Mouse (Mus musculus) liver, embryonic 14.5 days (tissue): ENCODE measurements at regions not wholly inside any gene's neighbourhood (a gene's known extent, or its start where the extent isn't known, plus 50 kb on each side); places are given as distances from the start of the nearest gene placed in this dataset.

Source experiments
- ATAC-seq: fragments of 200-750 bp; cut with Nextera tagmentation; 2 replicates; pipeline ENCODE4 v1.8.0; 2017; ENCODE audit warnings: moderate number of reproducible peaks, mild to moderate bottlenecking, moderate library complexity; ENCODE audit not compliant: insufficient read depth
- DNase-seq, 3 experiments: peaks; one replicate each; pipeline ENCODE4 v3.0.0-alpha.2; 2012 to 2013; ENCODE audit warnings: low read depth in 3 of 3, low spot score in 3 of 3
- H3K27ac ChIP-seq: fragments of 300-500 bp; sonication (generic); 2 replicates; pipeline ENCODE4 v1.5.1; 2014; ENCODE audit warnings: moderate library complexity, mild to moderate bottlenecking, control low read depth, inconsistent platforms
- H3K27me3 ChIP-seq: fragments of 300-500 bp; sonication (generic); 2 replicates; pipeline ENCODE4 v1.6.1; 2014; ENCODE audit warnings: mild to moderate bottlenecking, low read length, moderate library complexity; ENCODE audit not compliant: control insufficient read depth, insufficient read depth
- H3K36me3 ChIP-seq: fragments of 300-500 bp; sonication (generic); replicated peaks from 2 replicates; pipeline ENCODE4 v1.6.1; 2014; ENCODE audit warnings: low read depth; ENCODE audit not compliant: control insufficient read depth, insufficient read depth
- H3K4me1 ChIP-seq, 2 experiments: fragments of 200-500 bp in 1 of 2; fragments of 300-500 bp in 1 of 2; sonication (generic) in 1 of 2; replicated peaks; 2 replicates each; pipeline ENCODE4 v1.6.1; 2012 to 2014; ENCODE audit warnings: antibody characterized with exemption in 1 of 2, inconsistent platforms in 1 of 2, low read length in 1 of 2; ENCODE audit not compliant: control insufficient read depth in 2 of 2, insufficient read depth in 2 of 2
- H3K4me2 ChIP-seq: fragments of 300-500 bp; sonication (generic); 2 replicates; pipeline ENCODE4 v1.6.1; 2014; ENCODE audit warnings: low read depth, mild to moderate bottlenecking, control low read depth, moderate library complexity
- H3K4me3 ChIP-seq, 2 experiments: fragments of 200-500 bp in 1 of 2; fragments of 300-500 bp in 1 of 2; sonication (generic) in 1 of 2; 2 replicates each; pipeline ENCODE4 v1.5.1; 2012 to 2014; ENCODE audit warnings: low read depth in 2 of 2, low read length in 2 of 2, mild to moderate bottlenecking in 2 of 2, control low read depth in 1 of 2, inconsistent platforms in 1 of 2, moderate library complexity in 1 of 2; ENCODE audit not compliant: insufficient read depth in 1 of 2
- H3K9ac ChIP-seq: fragments of 300-500 bp; sonication (generic); replicated peaks from 2 replicates; pipeline ENCODE4 v1.6.1; 2014; ENCODE audit warnings: mild to moderate bottlenecking, control low read depth, moderate library complexity
- H3K9me3 ChIP-seq: fragments of 300-500 bp; sonication (generic); 2 replicates; pipeline ENCODE4 v1.6.1; 2016; ENCODE audit warnings: low read length, mixed read lengths; ENCODE audit not compliant: control insufficient read depth
- CTCF ChIP-seq: IDR thresholded peaks from 2 replicates; pipeline ENCODE4 v1.5.1; 2016; ENCODE audit warnings: antibody characterized with exemption, low read depth, control low read depth
- EP300 ChIP-seq: IDR thresholded peaks from 2 replicates; pipeline ENCODE4 v1.6.1; 2016; ENCODE audit warnings: antibody characterized with exemption, low read depth
- WGBS: fragments of 180-500 bp; shearing (Covaris S2); extraction: QIAGEN DNeasy Blood & Tissue Kit; methylation state at CpG from one replicate; pipeline ENCODE4 v1.1.7; 2014; ENCODE audit not compliant: insufficient replicate concordance; 5-methylcytosine and 5-hydroxymethylcytosine counted together

DNA sequence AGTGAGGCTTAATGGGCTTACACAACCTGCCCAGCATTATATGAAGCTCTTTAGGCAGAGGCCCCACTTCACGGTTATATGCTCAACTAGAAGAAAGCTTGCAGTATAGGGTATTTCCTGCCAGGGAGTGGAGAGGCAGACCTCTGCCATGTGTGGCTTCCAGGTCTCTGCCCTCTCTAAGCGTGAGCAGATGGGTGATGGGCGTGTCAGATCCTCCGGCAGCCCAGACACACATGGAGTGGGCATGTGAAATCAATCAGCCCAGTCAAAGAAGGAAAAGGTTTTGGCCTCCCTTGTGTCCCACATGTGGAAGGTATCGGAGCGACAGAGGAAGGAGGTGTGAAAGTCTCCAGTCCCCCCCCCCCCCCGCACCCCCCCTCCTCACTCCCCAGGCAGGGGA lies 102.3 kb upstream of the Runx1 start:
- Histone ChIP-seq H3K27me3 (no peaks in the 10 kb centered on the region), H3K27ac (no peak overlapping the region), H3K36me3 (no peaks in the 10 kb centered on the region), H3K4me2 (no peak overlapping the region), H3K9ac (no peak overlapping the region), H3K4me3 (no peak overlapping the region), H3K4me1 (no peaks in the 10 kb centered on the region), H3K9me3 (no peaks in the 10 kb centered on the region)
- TF ChIP-seq CTCF (no peak), EP300 (no peak)
- 40% methylated on average over 7 of the region's 7 CpGs for WGBS
- ATAC-seq = no peak
- DNase-seq = no peak

DNA sequence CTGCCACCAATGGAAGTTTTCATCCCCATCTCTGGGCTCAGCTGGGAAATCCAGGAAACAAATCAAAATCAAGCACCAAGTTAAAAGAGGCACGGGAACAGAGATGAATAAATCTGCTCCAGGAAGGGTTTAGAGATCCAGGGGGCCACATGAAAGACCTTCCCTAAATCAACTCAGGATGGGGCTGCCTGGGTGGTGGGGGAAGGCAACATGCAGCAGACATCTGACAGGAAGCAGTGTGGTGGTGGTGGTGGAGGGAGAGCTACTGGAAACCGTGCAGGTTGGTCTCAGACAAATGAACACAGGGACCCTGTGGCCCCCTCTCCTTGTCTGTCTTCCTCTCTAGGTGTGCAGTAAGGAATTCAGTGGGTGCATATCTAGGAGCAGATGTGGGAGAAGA lies 101.7 kb upstream of the Runx1 start:
- Histone ChIP-seq H3K4me3 (no peak overlapping the region), H3K4me2 (no peak overlapping the region), H3K27me3 (no peaks in the 10 kb centered on the region), H3K4me1 (no peaks in the 10 kb centered on the region), H3K27ac (no peak overlapping the region), H3K9ac (no peak overlapping the region), H3K36me3 (no peaks in the 10 kb centered on the region), H3K9me3 (no peaks in the 10 kb centered on the region)
- ATAC-seq = no peak
- no peak for DNase-seq
- 7% methylated on average over 2 of the region's 2 CpGs for WGBS
- TF ChIP-seq EP300 (no peak), CTCF (no peak)

DNA sequence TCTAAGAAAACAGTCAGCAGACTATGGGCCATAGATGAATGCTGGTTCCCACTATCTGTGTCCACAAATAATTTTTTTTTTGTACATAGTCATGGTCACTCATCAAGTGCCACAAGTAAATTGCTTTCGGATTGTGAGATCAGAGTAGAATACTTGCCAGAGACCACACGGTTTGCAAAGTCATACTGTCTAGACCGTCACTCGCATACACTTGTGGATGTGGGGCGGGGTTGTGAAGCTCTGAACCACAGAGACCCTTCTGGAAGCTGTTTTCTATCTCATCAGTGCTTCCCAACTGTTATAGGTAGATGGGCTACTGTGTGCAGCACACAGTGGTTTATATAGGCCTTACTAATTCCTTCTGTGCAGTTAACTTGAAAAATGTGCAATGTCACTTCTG lies 100.9 kb upstream of the Runx1 start:
- WGBS = 33% methylated on average over 5 of the region's 5 CpGs
- no peaks in the 10 kb centered on the region for H3K36me3 ChIP-seq

GRCm38 (mm10) chr16:92920947-92921346 lies 95.0 kb upstream of the Runx1 start:
- Histone ChIP-seq H3K27me3 (no peaks in the 10 kb centered on the region), H3K9me3 (no peaks in the 10 kb centered on the region), H3K4me1 (no peaks in the 10 kb centered on the region), H3K36me3 (no peaks in the 10 kb centered on the region), H3K4me2 (no peak overlapping the region), H3K4me3 (no peak overlapping the region), H3K27ac (no peak overlapping the region), H3K9ac (no peak overlapping the region)
- DNase-seq (no peak), ATAC-seq (no peak)
- TF ChIP-seq CTCF (no peak), EP300 (no peak)
- 37% methylated on average over 4 of the region's 4 CpGs for WGBS

More for the DNA sequence above, 100.9 kb upstream of the Runx1 start:
- H3K4me2 ChIP-seq = no peak overlapping the region
- ATAC-seq = no peak
- H3K27me3 ChIP-seq = no peaks in the 10 kb centered on the region
- H3K4me1 ChIP-seq = no peaks in the 10 kb centered on the region
- no peak overlapping the region for H3K27ac ChIP-seq
- TF ChIP-seq EP300 (no peak), CTCF (no peak)
- no peak overlapping the region for H3K4me3 ChIP-seq
- H3K9ac ChIP-seq = no peak overlapping the region
- no peak for DNase-seq
- no peaks in the 10 kb centered on the region for H3K9me3 ChIP-seq

DNA sequence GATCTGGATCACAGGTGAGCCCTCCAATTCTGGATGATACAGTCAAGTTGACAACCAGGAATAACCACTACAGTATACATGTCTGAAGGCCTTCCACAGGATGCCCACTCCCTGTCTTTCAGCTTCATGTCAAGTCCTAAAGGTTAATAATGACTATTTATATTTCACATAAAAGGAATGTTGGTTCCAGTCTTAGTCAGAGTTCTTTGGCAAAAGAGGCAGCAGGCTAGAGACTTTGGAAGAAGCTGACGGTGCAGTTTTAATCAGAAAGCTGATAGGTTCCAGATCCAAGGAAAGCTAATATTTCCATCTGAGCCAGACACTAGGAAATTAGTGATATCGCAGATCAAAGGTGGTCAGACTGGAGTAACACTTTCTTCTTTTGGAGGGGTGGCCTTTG lies 91.4 kb upstream of the Runx1 start:
- Histone ChIP-seq H3K4me2 (no peak overlapping the region), H3K27ac (no peak overlapping the region), H3K27me3 (no peaks in the 10 kb centered on the region), H3K36me3 (no peaks in the 10 kb centered on the region), H3K4me3 (no peak overlapping the region), H3K9me3 (no peaks in the 10 kb centered on the region), H3K9ac (no peak overlapping the region), H3K4me1 (no peaks in the 10 kb centered on the region)
- ATAC-seq = no peak
- no peak for DNase-seq
- TF ChIP-seq EP300 (no peak), CTCF (no peak)
- WGBS = 71% methylated on average over 2 of the region's 2 CpGs

DNA sequence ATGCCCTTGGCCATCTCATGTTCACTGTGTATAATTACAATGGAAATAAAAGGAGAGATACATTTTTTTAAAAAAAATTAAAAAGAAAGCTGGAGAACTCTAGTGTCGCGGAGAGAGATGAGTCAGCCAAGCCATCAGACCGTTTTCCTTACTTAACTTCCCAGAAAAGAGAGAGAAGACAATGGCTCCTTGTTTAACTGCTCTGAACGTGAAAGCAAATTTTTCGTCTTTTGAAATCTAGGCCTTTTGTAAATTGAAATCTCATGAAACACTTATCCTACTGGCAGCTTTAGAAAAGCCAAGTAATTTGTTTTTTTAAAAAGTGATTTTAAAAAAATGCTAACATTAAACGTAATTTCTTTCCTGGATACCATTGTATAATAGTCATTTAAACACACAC lies 89.7 kb upstream of the Runx1 start:
- Histone ChIP-seq H3K9me3 (no peaks in the 10 kb centered on the region), H3K27me3 (no peaks in the 10 kb centered on the region), H3K9ac (no peak overlapping the region), H3K4me3 (no peak overlapping the region), H3K36me3 (no peaks in the 10 kb centered on the region), H3K27ac (no peak overlapping the region), H3K4me2 (no peak overlapping the region), H3K4me1 (no peaks in the 10 kb centered on the region)
- no peak for TF ChIP-seq CTCF
- TF ChIP-seq EP300 = no peak
- DNase-seq (no peak), ATAC-seq (no peak)
- 67% methylated on average over 6 of the region's 6 CpGs for WGBS
